Mouse (Mus musculus): Measurements from ENCODE around the gene Gm21870.
"Not testable (repeated sequence)": the region's sequence is repeated elsewhere in the genome, so short reads cannot be mapped to it uniquely, and the experiment has no call there.

Gene Gm21870

DNA sequence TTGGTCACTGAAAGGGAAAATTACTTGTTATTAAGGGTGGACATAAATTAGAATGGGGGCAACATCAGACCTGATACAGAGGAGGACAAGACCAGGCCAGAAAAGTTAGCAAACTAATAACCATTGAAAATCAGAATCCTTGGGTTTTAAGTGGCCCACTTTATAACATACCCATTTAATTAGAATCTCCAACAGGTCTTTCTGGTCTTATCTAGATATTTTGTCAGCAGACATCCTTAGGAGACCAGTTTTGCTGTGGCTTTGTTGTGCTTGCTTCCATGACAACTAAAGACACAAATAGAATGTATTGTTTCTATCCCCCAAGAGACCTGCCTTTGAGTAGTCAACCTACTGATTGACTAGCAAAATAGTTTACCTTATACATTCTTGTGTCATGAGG is at the start of gene Gm21870:
TSS of gene Gm21870 (minus strand) at position 101 of the 400 bp plus-strand sequence.
- DNase-seq (ENCODE audit: low spot score) = not testable (repeated sequence)

DNA sequence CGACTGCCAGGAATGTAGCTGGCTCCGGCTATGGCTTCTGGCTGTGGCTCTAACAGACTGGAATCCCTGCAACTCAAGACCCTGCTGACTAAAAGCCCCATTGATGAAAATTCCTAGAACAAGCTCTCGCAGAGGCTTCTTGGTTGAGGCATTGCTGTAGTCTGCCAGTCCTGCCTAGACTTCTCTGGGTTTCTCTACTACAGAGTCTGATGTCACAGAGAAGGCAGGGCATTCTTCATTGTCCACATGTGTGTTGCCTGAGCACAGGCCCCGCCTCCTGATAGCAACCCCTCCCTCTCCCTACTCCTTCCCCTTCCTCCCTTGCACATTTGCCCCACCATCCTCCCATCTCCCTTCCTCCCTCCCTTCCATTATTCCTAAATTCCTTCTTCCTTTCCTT is 30.2 kb downstream of the Gm21870 start, which contains the start of gene Btbd35f6:
TSS of gene Btbd35f6 (minus strand) at position 101 of the 400 bp plus-strand sequence.
- DNase-seq (ENCODE audit: low spot score) = not testable (repeated sequence)

Measured in spleen, adult 12 weeks (tissue).